Mouse (Mus musculus) lung, postnatal 0 days (tissue): Measurements from ENCODE around the gene Mepe. TPM values are rescaled to one million over a fixed set of nuclear protein-coding genes. Genes with fewer than 3 reads are reported as not detected.

Source experiments
- ATAC-seq: fragments of 200-750 bp; cut with Nextera tagmentation; 2 replicates; pipeline ENCODE4 v1.8.0; 2017; ENCODE audit warnings: moderate library complexity
- DNase-seq: peaks from one replicate; pipeline ENCODE4 v3.0.0-alpha.2; 2016; ENCODE audit warnings: low spot score
- H3K27ac ChIP-seq: fragments of 300-500 bp; sonication (generic); 2 replicates; pipeline ENCODE4 v1.5.1; 2014; ENCODE audit warnings: antibody characterized with exemption, mild to moderate bottlenecking, low read length, mixed read lengths
- H3K27me3 ChIP-seq: fragments of 300-500 bp; sonication (generic); replicated peaks from 2 replicates; pipeline ENCODE4 v1.6.1; 2014; ENCODE audit warnings: low read length, mixed read lengths; ENCODE audit not compliant: insufficient read depth
- H3K36me3 ChIP-seq: fragments of 300-500 bp; sonication (generic); 2 replicates; pipeline ENCODE4 v1.6.1; 2014; ENCODE audit warnings: low read length, mixed read lengths; ENCODE audit not compliant: insufficient read depth
- H3K4me1 ChIP-seq: fragments of 300-500 bp; sonication (generic); 2 replicates; pipeline ENCODE4 v1.6.1; 2014; ENCODE audit warnings: antibody characterized with exemption, low read depth, low read length, mixed read lengths; ENCODE audit not compliant: insufficient read depth
- H3K4me2 ChIP-seq: fragments of 300-500 bp; sonication (generic); replicated peaks from 2 replicates; pipeline ENCODE4 v1.6.1; 2014; ENCODE audit warnings: low read depth, mild to moderate bottlenecking, low read length, moderate library complexity, mixed read lengths
- H3K4me3 ChIP-seq: fragments of 300-500 bp; sonication (generic); 2 replicates; pipeline ENCODE4 v1.5.1; 2014; ENCODE audit warnings: low read depth, low read length
- H3K9ac ChIP-seq: fragments of 300-500 bp; sonication (generic); replicated peaks from 2 replicates; pipeline ENCODE4 v1.6.1; 2014; ENCODE audit warnings: low read depth, mild to moderate bottlenecking
- H3K9me3 ChIP-seq: fragments of 300-500 bp; sonication (generic); 2 replicates; pipeline ENCODE4 v1.6.1; 2016; ENCODE audit warnings: low read length, mixed read lengths
- CTCF ChIP-seq: IDR thresholded peaks from 2 replicates; pipeline ENCODE4 v1.5.1; 2016; ENCODE audit warnings: antibody characterized with exemption, mild to moderate bottlenecking
- EP300 ChIP-seq: IDR thresholded peaks from 2 replicates; pipeline ENCODE4 v1.6.1; 2016; ENCODE audit warnings: antibody characterized with exemption, mild to moderate bottlenecking, control low read depth
- WGBS: fragments of 180-500 bp; shearing (Covaris S2); extraction: QIAGEN DNeasy Blood & Tissue Kit; methylation state at CpG from one replicate; pipeline ENCODE4 v1.1.7; 2014; 5-methylcytosine and 5-hydroxymethylcytosine counted together
- polyA plus RNA-seq: library from polyadenylated mRNA; unstranded; fragments of >200 nt; fragmentation: Nextera tagmentation; extraction: Ambion mirVana; gene quantifications from 2 replicates; pipeline ENCODE4 v1.2.1, GENCODE M21; 2015

Gene Mepe
- not detected in 2 replicates for polyA plus RNA-seq

DNA sequence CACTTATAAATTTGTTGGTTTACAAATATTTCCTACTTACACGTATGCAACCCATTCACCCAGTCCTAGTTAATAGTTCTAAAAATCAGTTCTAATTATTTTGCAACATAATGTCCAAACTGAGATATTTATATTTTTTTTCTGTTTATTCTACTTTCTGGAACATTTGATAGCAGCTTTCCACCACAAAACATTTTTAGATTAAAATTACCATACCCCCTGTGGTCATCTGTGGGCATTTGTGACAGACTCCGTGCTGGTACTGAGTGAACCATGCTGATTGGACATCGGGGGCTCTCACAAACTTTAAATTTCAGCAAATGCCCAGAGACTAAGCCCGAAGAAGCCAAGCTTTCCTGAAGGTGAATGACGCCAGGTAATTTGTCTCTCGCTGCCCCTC lies at the start of gene Mepe:
Mepe (plus strand) TSS at position 301 of the 400 bp plus-strand sequence.
- Histone ChIP-seq H3K4me2 (no peak within 1 kb of the TSS), H3K4me3 (no peak within 1 kb of the TSS), H3K27ac (no peak within 1 kb of the TSS), H3K9me3 (no peaks in the 10 kb centered on the region), H3K9ac (no peak within 1 kb of the TSS), H3K36me3 (no peaks in the 10 kb centered on the region), H3K4me1 (no peaks in the 10 kb centered on the region), H3K27me3 (no peaks in the 10 kb centered on the region)
- no peak for TF ChIP-seq CTCF
- TF ChIP-seq EP300: no peak
- DNase-seq: no peak
- WGBS: 85% methylated on average over 6 of the region's 6 CpGs
- no peak for ATAC-seq

DNA sequence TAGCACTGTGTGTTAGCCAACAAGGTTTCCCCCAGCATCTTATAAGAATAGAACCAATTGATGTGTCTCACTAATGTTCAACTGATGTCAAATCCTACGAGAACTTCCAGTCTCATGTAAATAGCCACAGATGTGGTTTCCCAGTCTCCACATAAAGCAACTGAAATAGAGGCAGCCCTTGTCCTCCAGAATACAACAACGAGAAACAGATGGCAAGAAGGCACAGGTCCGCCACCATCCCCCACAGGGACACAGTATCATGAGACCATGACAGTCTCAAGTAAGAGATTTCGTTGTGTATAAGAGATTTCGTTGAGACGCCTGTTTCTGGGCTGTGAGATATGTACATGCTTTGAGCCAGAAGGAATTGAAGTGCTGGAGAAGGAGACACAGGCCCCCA lies 30.9 kb upstream of the Mepe start:
- Histone ChIP-seq H3K9ac (no peak overlapping the region), H3K4me1 (no peaks in the 10 kb centered on the region), H3K36me3 (no peaks in the 10 kb centered on the region), H3K4me2 (no peak overlapping the region), H3K9me3 (no peaks in the 10 kb centered on the region), H3K27ac (no peak overlapping the region), H3K27me3 (no peaks in the 10 kb centered on the region), H3K4me3 (no peak overlapping the region)
- WGBS: 81% methylated on average over 6 of the region's 6 CpGs
- DNase-seq: no peak
- ATAC-seq: no peak
- no peak for TF ChIP-seq CTCF
- no peak for TF ChIP-seq EP300

DNA sequence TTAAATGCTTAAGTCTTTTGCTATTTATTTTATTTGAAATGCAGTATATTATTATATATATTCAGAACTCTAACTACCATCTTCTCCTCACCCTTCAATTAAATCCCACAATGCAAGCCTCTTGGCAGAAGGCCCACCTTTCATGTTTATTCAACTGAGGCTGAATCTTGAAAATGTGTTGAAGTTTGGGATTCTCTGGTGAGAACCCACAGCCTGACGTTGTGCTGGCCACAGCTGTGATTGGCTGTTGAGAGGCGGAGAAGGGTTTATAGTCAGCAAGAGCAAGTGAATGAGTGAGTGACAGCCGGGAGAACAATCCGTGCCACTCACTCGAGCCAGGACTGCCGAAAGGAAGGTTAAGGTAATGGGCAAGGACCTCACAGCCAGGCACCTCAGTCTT lies 26.1 kb upstream of the Mepe start, which contains the start of gene Ibsp:
Ibsp (plus strand) TSS at position 178 of the 400 bp plus-strand sequence.
- ATAC-seq (no peak), DNase-seq (no peak)
- 49% methylated on average over 6 of the region's 6 CpGs for WGBS
- H3K27ac ChIP-seq: no peak within 1 kb of the TSS
- no peaks in the 10 kb centered on the region for H3K27me3 ChIP-seq
- no peaks in the 10 kb centered on the region for H3K9me3 ChIP-seq
- H3K4me1 ChIP-seq: no peaks in the 10 kb centered on the region
- no peak for TF ChIP-seq EP300
- no peak for TF ChIP-seq CTCF
- no peak within 1 kb of the TSS for H3K4me3 ChIP-seq
- no peak within 1 kb of the TSS for H3K4me2 ChIP-seq
- H3K36me3 ChIP-seq: no peaks in the 10 kb centered on the region
- no peak within 1 kb of the TSS for H3K9ac ChIP-seq

DNA sequence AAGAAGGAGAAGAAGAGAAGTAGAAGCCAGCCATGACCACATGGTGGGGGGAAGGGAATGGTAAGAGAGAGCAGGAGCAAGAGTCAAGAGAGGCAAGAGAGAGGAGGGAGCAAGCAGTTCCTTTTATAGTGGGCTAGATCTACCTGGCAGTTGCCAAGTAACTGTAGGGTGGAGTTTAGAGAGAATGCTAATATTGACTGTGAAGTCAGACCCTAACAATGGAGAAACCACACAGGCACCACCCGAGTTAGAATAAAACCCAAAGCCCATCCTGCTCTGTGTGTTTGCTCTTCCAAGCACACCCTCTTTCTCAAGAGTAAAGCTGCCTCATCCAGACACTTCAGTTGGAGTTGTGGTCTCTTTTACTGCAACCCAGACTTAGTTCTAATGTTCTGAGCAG lies 11.1 kb upstream of the Mepe start:
- Histone ChIP-seq H3K27ac (no peak overlapping the region), H3K9ac (no peak overlapping the region), H3K27me3 (no peaks in the 10 kb centered on the region), H3K4me3 (no peak overlapping the region), H3K4me2 (no peak overlapping the region), H3K4me1 (no peaks in the 10 kb centered on the region), H3K36me3 (no peaks in the 10 kb centered on the region), H3K9me3 (no peaks in the 10 kb centered on the region)
- TF ChIP-seq EP300 (no peak), CTCF (no peak)
- DNase-seq: no peak
- ATAC-seq: no peak
- 42% methylated on average over 1 of the region's 1 CpGs for whole genome bisulfite sequencing

DNA sequence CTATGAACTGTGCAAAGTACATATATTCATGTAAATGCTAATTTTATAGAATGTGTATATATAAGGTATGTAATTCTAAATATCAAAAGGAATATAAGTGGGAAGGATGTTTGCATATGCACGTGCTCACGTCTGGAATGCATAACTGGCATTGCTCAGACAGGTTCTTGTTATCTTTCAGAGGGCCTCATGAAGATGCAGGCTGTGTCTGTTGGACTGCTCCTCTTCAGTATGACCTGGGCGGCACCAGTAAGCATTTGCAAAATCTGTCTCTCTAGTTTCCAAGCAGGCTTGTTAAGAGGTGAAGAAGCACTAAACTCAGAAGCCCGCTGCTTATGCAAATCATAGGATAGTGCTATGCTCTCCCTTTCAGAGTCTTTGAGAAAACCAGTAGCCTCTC lies 1.8 kb downstream of the Mepe start:
- Histone ChIP-seq H3K9me3 (no peaks in the 10 kb centered on the region), H3K36me3 (no peaks in the 10 kb centered on the region), H3K4me2 (no peak overlapping the region), H3K27ac (no peak overlapping the region), H3K4me3 (no peak overlapping the region), H3K27me3 (no peaks in the 10 kb centered on the region), H3K9ac (no peak overlapping the region), H3K4me1 (no peaks in the 10 kb centered on the region)
- DNase-seq (no peak), ATAC-seq (no peak)
- WGBS: 59% methylated on average over 4 of the region's 4 CpGs
- TF ChIP-seq EP300: no peak
- TF ChIP-seq CTCF: no peak

DNA sequence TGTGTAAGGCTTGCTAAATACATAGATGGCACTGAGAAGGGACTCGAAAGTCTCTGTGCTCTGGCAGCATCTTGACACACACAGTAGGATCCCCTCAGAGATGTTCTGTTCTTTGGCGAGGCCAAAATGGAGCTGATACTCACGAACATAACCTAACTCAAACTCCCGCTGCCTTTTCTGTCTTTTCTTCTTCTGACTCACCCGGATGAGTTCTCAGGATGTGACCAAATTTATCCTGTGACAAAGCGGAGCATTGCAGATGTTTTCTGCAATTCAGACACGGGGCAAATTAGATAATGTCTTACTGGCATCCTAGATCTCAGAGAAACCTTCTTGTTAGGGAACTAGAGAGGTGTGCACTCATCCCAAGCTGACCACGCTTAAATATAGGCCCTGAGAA lies 2.3 kb downstream of the Mepe start:
- 72% methylated on average over 8 of the region's 8 CpGs for whole genome bisulfite sequencing

DNA sequence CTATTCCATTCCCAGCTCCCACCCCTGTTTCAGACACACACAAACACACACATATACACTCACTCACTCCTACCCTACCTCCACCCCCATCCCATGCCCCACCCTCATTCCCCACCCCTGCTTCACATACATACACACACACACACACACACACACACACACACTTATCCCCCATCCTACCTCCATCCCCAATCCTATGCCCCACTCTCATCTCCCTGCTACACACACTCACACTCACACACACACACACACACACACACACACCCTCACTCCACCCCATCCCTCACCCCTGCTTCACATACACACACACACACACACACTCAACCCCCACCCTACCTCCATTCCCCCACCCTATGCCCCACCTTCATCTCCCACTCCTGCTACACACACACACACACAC lies 2.7 kb downstream of the Mepe start:
- DNase-seq (no peak), ATAC-seq (no peak)
- TF ChIP-seq EP300 (no peak), CTCF (no peak)
- Histone ChIP-seq H3K9me3 (no peaks in the 10 kb centered on the region), H3K9ac (no peak overlapping the region), H3K36me3 (no peaks in the 10 kb centered on the region), H3K4me2 (no peak overlapping the region), H3K27ac (no peak overlapping the region), H3K27me3 (no peaks in the 10 kb centered on the region), H3K4me1 (no peaks in the 10 kb centered on the region), H3K4me3 (no peak overlapping the region)

More for the DNA sequence above, 2.3 kb downstream of the Mepe start:
- H3K36me3 ChIP-seq: no peaks in the 10 kb centered on the region
- no peak overlapping the region for H3K27ac ChIP-seq
- no peak for ATAC-seq
- no peaks in the 10 kb centered on the region for H3K4me1 ChIP-seq
- H3K4me2 ChIP-seq: no peak overlapping the region
- no peaks in the 10 kb centered on the region for H3K27me3 ChIP-seq
- H3K9me3 ChIP-seq: no peaks in the 10 kb centered on the region
- H3K9ac ChIP-seq: no peak overlapping the region
- no peak for TF ChIP-seq CTCF
- no peak for TF ChIP-seq EP300
- H3K4me3 ChIP-seq: no peak overlapping the region
- no peak for DNase-seq
